Mouse (Mus musculus) urinary bladder, postnatal 14 days (tissue): ENCODE measurements at regions not wholly inside any gene's neighbourhood (a gene's known extent, or its start where the extent isn't known, plus 50 kb on each side); places are given as distances from the start of the nearest gene placed in this dataset.

ENCODE experiments used
- DNase-seq: peaks from one replicate; pipeline ENCODE4 v3.0.0; 2021; ENCODE audit warnings: low spot score

DNA sequence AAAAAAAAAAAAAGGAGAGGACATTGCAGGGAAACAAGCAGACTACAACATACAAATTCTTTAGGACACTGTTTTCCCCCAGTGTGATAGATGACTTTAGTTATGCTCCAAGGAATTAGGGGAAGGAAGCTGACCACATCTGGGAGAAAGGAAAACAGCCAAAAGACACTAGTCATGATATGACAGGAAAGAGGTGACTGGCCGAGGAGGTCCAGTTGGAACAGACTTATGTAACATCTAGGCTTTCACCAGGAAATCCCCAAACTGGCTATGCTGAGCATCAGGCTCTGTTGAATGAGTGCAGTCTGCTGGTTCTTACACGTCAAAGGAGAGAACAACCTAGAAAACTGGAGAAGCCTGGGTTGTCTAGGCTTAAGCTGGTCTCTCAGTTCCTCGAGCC, 163.8 kb downstream of the Hs3st3b1 start:
- no peak for DNase-seq

- DNase-seq = no peak
Measured at GRCm38 (mm10) chr11:63761561-63761960, 160.5 kb downstream of the Hs3st3b1 start.

- no peak for DNase-seq
Measured at GRCm38 (mm10) chr11:63767631-63768250, 154.3 kb downstream of the Hs3st3b1 start.

- DNase-seq = no peak
Measured at GRCm38 (mm10) chr11:63769738-63770137, 152.4 kb downstream of the Hs3st3b1 start.

GRCm38 (mm10) chr11:63775382-63775781, 146.7 kb downstream of the Hs3st3b1 start:
- DNase-seq = no peak

DNA sequence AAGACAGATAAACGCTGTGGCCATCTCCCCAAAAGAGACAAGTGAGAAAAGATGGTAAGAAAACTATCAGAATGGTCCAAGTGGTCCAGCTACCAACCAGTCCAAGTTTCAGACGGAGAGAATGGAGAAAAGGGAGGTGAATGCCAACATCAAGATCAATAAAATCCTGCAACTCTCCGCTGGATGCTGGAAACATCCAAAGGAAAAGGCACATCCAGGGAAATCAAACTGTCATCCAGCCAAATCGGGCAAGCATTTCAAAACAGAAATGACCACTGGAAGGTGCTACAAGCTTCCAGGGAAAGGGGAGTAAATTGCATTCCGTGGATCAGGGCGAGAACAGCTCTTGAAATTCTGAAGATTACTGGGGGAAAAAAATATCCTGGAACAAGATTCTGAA, 142.7 kb downstream of the Hs3st3b1 start:
- no peak for DNase-seq

DNA sequence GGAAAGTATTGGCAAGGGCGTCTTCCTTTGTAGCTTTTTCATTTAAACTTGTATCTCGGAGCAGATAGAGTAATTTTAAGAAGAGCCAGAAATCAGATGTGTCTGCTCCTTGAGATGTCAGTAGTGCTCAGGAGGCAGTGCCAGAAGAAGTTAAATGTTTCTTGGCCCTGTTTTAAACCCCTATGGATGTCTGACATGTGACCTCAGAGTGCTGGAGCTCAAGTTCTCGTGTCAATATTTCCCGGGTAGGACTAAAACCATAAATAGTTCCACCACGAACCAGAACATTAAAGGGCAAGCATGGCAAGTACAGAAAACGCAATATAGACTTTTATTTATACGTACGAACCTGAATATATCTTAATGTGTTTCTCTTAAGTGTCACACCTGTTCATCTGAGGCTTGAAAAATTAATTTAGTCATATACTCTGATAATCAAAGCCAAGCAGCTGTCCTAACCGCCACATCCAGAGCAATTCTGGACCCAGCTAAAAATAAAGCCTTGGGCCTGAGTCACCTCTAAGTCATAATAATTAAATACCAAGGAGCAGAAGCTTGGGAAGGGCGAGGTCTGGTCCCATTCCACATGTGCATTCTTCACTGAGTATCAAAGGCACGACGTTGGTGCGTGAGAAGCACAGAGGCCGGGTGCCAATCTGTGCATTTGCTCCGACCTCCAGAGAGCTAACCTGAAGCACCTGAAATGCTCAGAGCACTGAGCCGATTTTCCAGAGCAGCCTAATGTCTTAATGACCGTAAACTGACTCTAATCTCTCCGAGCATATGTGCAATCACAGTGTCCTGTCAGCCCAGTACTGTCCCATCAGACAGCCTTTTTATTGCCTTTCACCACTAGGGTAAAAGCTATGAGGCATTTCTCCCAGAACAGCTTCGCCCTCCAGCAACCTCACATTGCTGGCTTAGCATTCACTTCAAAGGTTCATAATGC, 139.8 kb downstream of the Hs3st3b1 start:
- DNase-seq = no peak

DNA sequence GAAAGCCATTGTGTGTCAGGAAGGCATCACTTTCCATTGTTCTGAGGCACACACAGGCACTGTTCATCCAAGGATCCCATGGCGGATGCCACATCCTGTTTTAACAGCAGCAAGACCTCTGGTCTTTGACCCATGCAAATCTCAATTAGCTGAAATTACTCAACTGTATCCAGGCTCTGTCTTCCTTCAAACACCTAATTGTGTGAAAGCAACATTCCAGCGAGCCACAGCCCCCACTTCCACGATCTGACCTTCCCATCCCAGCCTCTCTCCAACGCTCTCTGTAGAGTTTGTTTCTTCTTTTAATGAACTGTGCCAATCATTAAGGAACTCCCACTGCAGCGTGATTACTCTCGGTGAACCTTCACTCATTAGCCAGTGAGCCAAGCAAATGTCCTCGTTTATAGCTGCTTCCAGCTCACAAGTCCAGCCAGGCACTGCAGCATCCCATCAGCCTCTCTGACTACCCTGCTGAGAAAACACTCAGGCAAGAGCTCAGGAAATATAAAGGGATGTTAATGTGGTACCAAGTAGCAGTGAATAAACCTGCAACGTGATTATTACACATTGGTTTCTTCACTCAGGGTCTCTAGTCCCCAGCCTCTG, 136.7 kb downstream of the Hs3st3b1 start:
- no peak for DNase-seq

DNA sequence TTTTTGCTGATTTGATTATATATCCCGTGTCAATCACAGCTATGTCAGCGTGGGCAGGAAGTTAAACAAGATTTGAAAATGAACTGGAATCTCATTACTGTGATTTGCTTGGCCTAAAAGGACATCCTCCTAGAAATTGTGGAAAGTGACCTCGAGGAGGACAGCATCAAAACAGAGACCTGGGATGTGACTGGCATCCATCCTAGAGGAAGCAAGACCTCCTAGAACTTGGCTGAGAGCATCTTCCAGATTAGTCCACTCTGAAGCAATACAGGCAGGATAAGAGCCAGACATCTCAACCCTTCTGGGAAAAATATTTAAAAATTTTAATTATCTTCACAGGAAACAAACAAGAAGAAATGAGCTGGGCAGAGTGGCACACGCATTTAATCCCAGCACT, 136.1 kb downstream of the Hs3st3b1 start:
- DNase-seq = no peak

DNA sequence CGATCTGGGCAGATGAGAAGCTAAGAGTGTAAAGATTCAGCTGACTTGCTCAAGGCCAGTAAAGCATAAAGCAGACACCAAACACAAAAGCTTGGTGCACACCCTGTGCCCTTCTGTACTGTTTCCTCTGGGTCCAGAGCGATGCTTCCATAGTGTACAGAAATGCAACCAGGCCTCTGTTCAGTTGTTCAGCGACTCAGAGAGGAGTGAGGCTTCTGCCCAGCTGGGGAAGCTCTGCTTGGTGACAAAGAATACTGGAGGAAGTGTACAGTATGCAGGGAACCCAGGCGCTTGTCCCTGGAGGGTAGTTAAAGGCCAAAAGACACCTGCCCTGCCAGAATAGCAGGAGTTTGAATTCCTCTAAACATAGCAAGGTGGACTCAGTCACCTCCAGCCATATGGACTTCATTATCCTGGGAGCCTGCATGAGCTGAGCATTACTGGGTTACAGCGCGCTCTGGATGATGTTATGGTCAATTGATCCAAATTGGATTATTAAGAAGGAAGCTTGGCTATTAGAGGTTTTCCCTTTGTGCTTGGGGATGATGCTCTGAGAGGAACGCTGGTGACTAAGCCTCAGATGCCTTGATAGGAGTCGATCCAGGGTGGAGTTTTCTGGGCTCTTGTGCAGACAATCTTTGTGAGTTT, 132.5 kb downstream of the Hs3st3b1 start:
- DNase-seq = no peak

GRCm38 (mm10) chr11:63791004-63791862, 130.9 kb downstream of the Hs3st3b1 start:
- no peak for DNase-seq

GRCm38 (mm10) chr11:63793732-63794503, 128.2 kb downstream of the Hs3st3b1 start:
- DNase-seq = no peak

- no peak for DNase-seq
Measured at GRCm38 (mm10) chr11:63812146-63812545, 109.9 kb downstream of the Hs3st3b1 start.

DNA sequence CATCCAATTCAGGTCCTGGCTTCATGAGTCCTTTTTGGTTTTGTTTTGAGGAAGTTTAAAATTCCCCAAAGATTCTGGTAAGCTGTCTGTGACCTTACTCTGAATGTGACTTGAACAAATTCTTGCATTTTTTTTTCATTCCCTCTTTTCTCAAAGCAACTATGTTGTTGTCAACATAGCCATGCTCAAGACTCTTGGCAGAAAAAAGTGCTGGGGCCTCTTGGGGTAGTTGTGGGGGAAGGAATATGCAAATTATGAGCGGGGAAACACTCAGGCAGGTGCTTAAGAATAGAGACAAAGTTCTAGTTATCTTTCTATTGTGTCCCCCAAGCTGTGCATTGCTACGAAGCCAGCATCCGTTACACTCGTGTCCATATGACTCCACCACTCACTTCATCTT, 99.2 kb downstream of the Hs3st3b1 start:
- DNase-seq = no peak

- DNase-seq = no peak
Measured at GRCm38 (mm10) chr11:63827271-63827762, 94.8 kb downstream of the Hs3st3b1 start.

DNA sequence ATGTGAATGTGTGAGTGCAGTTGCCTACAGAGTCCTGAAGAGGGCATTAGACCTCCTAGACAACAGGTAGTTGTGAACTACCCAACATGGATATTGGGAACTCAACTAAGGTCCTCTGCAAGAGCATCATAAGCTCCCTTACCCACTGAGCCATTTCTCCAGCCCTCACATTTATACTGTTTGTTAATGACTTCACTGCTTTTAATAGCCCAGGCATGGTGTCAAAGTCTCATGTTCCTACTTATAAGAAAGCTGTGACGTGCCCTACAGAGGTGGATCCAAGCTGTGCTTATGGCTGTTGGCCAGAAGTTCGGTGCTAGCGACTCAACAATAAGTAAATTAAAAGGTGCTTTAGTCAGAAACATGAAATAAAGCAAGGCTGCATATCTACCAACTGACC, 88.6 kb downstream of the Hs3st3b1 start:
- DNase-seq = no peak

DNA sequence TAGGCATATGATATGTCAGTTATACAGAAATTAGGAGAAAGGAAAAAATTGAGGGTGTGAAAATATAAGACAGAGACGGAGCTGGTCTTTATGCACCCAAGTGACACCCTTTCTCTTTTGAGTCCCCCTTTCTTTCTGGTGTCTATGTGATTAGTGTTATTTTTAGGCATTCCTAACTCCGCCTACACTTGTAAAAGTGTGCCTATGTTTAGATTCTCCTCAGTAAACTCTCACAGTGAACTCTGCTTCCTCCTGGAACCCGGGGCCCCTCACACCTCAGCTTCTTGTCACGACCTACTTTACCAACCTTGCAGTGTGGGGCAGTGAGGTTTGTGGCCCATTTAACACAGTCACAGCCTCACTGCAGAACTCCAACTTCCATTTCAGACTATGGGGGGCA, 88.0 kb downstream of the Hs3st3b1 start:
- no peak for DNase-seq

DNA sequence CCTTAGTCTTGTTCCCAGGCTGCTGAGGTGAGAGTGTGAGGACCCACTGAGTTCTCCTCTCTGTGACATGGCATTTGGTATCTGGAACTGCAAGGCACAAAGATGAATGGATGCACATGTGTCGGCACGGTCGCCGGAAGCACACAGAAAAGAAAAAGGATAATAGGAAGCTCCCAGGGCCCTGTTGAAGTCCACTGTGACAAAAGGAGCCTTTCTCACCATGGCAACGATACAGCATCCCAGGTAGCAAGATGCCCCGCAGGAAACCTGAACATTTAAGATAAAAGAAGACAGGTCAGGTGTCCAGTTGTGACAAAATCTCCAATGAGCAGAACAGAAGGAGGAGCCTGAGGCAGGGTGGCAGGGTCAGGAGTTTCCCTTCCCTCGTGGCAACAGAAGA, 87.5 kb downstream of the Hs3st3b1 start:
- DNase-seq = no peak
